In genomic region chr11:5444234-5444598, GRCm38 (mm10) we compare ENCODE assay signal across 8 mouse cellular contexts. TPM values are rescaled to one million over a fixed set of nuclear protein-coding genes. Genes with fewer than 3 reads are reported as not detected.
DNase-seq lines count a peak whose midpoint lies in the region; ATAC-seq and TF ChIP-seq lines count a peak whose summit lies in the region.

No protein-coding gene starts in this region.

- intact Hi-C loops in left cerebral cortex, adult 2 months (cut with DNase I) = loop anchor here (10.0 kb wide), 1 partner anchor 149 kb away; no protein-coding TSS in a partner anchor

- H3K27me3 ChIP-seq in intestine, postnatal 0 days (replicated peaks; ENCODE audit: control insufficient read depth, insufficient read depth, low read length) = no peaks in the 10 kb centered on the region
- peaks cover 42% of the 10 kb centered on the region for H3K27me3 ChIP-seq in liver, embryonic 15.5 days

- H3K4me2 ChIP-seq in intestine, postnatal 0 days (replicated peaks; ENCODE audit: low read depth) = peak overlapping the region; percentile 99
- peak overlapping the region; percentile 100 for H3K4me2 ChIP-seq in liver, embryonic 15.5 days

- no peak for TF ChIP-seq POLR2A in olfactory bulb, adult 2 months (IDR thresholded peaks at IDR 0.05; ENCODE audit: insufficient read depth, low read depth, low read length)

- WGBS in intestine, postnatal 0 days = under 1% methylated on average over 36 of the region's 57 CpGs
- 1% methylated on average over 40 of the region's 57 CpGs for WGBS in liver, embryonic 15.5 days (ENCODE audit: insufficient replicate concordance)
- WGBS in olfactory bulb, adult 2 months = 1% methylated on average over 52 of the region's 57 CpGs

- H3K27ac ChIP-seq in left cerebral cortex, adult 2 months = no peak overlapping the region
- H3K27ac ChIP-seq in intestine, postnatal 0 days (ENCODE audit: low read depth, low read length) = peak overlapping the region; percentile 67
- H3K27ac ChIP-seq in liver, embryonic 15.5 days (replicated peaks) = peak overlapping the region; percentile 48; the same call in 1 of the 2 replicates
- no peak overlapping the region for H3K27ac ChIP-seq in olfactory bulb, adult 2 months (ENCODE audit: insufficient read depth, low read depth, low read length)

- TF ChIP-seq CTCF in left cerebral cortex, adult 2 months (IDR thresholded peaks at IDR 0.05) = no peak
- no peak for TF ChIP-seq CTCF in intestine, postnatal 0 days (IDR thresholded peaks at IDR 0.05; ENCODE audit: low read depth)
- no peak for TF ChIP-seq CTCF in olfactory bulb, adult 2 months (IDR thresholded peaks at IDR 0.05; ENCODE audit: insufficient read depth, low read depth, low read length)

- H3K36me3 ChIP-seq in intestine, postnatal 0 days (ENCODE audit: control insufficient read depth, insufficient read depth) = no peaks in the 10 kb centered on the region
- H3K36me3 ChIP-seq in liver, embryonic 15.5 days (replicated peaks) = no peaks in the 10 kb centered on the region

- DNase-seq in left cerebral cortex, adult 2 months (ENCODE audit: extremely low spot score in 1 of 2, low spot score in 2 of 2) = peak; percentile 33 to 43
- no peak for DNase-seq in left cerebral cortex, adult 11 months (ENCODE audit: low spot score)
- DNase-seq in cerebellum, adult 9-11 months = peak; percentile 49
- peak; percentile 46 for DNase-seq in gastrocnemius, postnatal 25 days
- peak; percentile 55 to 71 for DNase-seq in thymus, postnatal 36 days

- peak overlapping the region; percentile 74 for H3K9ac ChIP-seq in intestine, postnatal 0 days (ENCODE audit: low read depth, low read length)
- H3K9ac ChIP-seq in liver, embryonic 15.5 days = peak overlapping the region; percentile 67

- ATAC-seq in intestine, postnatal 0 days = peak; percentile 36
- ATAC-seq in liver, embryonic 15.5 days (ENCODE audit: insufficient read depth) = peak; percentile 37

- H3K4me1 ChIP-seq in intestine, postnatal 0 days (replicated peaks; ENCODE audit: control insufficient read depth, insufficient read depth, low read length) = peaks cover 3% of the 10 kb centered on the region; the same call in 1 of the 2 replicates
- peaks cover 31% of the 10 kb centered on the region for H3K4me1 ChIP-seq in liver, embryonic 15.5 days (replicated peaks)
- peaks cover 14% of the 10 kb centered on the region for H3K4me1 ChIP-seq in olfactory bulb, adult 2 months (ENCODE audit: control insufficient read depth, insufficient read depth, low read length)

- no peaks in the 10 kb centered on the region for H3K9me3 ChIP-seq in intestine, postnatal 0 days (ENCODE audit: control insufficient read depth)
- H3K9me3 ChIP-seq in liver, embryonic 15.5 days (replicated peaks) = no peaks in the 10 kb centered on the region

- peak overlapping the region; percentile 56 for H3K4me3 ChIP-seq in left cerebral cortex, adult 2 months
- H3K4me3 ChIP-seq in intestine, postnatal 0 days (ENCODE audit: low read depth, low read length) = peak overlapping the region; percentile 82
- H3K4me3 ChIP-seq in liver, embryonic 15.5 days (replicated peaks) = peak overlapping the region; percentile 75
- peak overlapping the region; percentile 94 for H3K4me3 ChIP-seq in olfactory bulb, adult 2 months (ENCODE audit: insufficient read depth, low read depth, low read length)

RNA-seq across cellular contexts. Expression of gene Znrf3, which starts 0.4 kb away (rescaled TPM):
- total RNA-seq in left cerebral cortex, adult 2 months (2021) = 10 to 100 TPM; 19.5 to 20.7 TPM
- 1 to 10 TPM; 5.1 to 6.1 TPM for total RNA-seq in gastrocnemius, postnatal 25 days (2021)
- polyA plus RNA-seq in intestine, postnatal 0 days (2015; fragmentation: Nextera tagmentation; extraction: Ambion mirVana) = 3.2 and 3.5 TPM in 2 replicates
- 2.8 and 3.0 TPM in 2 replicates for polyA plus RNA-seq in liver, embryonic 15.5 days (2015; fragmentation: Nextera tagmentation; extraction: Ambion mirVana)
- not detected in 2 replicates for polyA plus RNA-seq in olfactory bulb, adult 2 months (2012; ENCODE audit: insufficient read depth, insufficient read length, low replicate concordance, missing spikeins)

Comparison
In these comparisons a context has a peak if more than half of its experiments do, and no peak if none do; other contexts are left out.
1. H3K27ac ChIP-seq: peak in intestine, postnatal 0 days (single experiment) and liver, embryonic 15.5 days (single experiment); none in left cerebral cortex, adult 2 months (single experiment) and olfactory bulb, adult 2 months (single experiment).
2. Peak in every context shown above with its lines, with median percentiles within 50 percentile points of each other: H3K4me3 ChIP-seq.